Mouse (Mus musculus) CH12F3 (cell line): ENCODE data around the gene Rbm44.

Experiments
- in situ Hi-C: fragments of 300-500 bp; cut with MboI; formaldehyde crosslinking; loops from 2 replicates; pipeline ENCODE4 v1.14.3; 2020; ENCODE audit warnings: low sequenced_read_pairs

Rbm44 gene

DNA sequence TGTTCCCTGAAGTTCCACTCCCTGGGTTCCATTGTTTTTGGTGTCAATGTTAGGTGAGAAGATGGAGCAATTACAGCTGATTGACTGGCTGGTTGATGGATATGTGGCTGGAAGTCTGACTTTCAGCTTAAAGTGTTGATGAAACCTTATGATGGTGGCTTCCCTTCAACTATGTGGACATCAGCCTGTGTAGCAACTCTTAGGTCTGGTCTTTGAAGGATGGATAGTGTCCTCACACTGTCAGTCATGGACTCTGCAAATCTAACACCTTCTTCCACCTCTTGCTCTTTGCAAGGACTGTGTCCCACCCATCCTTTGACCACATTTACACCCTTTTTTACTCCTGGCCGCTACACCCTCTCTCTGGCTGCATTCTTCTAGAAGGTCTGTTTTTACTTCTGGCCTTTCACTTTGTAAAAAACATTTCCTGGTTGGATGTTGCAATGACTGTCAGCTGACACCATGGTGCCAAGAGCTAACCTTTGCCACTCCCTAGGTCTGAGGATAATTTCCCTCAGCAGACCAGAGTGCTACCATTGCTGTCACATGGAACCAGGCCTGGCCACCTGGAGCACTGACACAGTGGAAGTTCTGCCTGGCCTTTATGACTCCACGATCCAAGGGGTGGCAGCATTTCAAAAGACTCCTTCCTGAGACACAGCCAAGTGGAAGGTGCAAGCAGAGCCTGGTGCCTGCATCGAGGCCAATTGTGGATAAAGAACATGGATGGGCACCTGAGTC is 62.6 kb downstream of the Rbm44 start:
- in situ Hi-C loops, result no loop called here

DNA sequence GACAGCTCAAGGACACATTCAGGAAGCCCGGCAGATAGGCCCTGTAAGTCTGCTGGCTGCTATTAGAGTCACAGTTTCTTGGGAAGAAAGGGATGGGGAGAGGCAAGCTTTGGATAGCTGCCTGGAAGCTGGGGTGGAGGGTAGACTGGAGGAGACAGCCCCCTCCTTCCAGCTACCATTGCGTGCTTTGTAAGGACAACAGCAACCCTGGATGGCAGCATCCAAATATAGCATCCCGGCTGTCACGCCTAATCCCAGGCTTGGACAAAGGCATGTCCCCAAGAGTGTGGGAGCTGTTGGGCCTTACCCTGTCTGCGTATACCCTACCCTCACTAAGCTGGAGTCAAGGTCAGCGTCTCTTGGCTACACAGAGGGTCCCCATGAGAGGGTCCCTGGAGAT is 64.5 kb downstream of the Rbm44 start:
- in situ Hi-C loops, result no loop called here

- in situ Hi-C loops, result no loop called here
Measured at GRCm38 (mm10) chr1:91209785-91210184, 64.9 kb downstream of the Rbm44 start.

- in situ Hi-C loops, result no loop called here
Measured at GRCm38 (mm10) chr1:91211099-91211498, 66.2 kb downstream of the Rbm44 start.

GRCm38 (mm10) chr1:91211591-91212008 is 66.7 kb downstream of the Rbm44 start:
- in situ Hi-C loops, result no loop called here

DNA sequence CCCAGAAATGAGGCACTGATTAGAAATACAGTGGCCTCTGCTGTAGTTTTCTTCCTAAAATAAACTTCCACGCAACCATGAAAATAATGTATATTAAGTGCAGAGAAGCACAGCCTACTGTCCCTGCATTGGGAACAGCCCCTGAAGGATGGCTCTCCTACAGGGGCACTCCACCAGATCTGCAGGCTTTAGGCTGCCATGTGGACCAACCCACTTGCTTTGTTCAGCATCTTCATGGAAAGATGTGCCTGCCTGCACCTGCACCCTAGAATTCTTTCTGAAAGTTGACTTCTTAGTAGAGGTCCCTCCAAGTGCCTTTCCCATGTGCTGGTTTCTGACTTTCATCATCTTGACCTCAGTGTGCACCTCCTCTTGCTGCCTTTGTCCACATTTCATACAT is 70.4 kb downstream of the Rbm44 start:
- in situ Hi-C loops, result no loop called here

- in situ Hi-C loops, result no loop called here
Measured at GRCm38 (mm10) chr1:91215981-91216380, 71.1 kb downstream of the Rbm44 start.

- in situ Hi-C loops, result no loop called here
Measured at GRCm38 (mm10) chr1:91216504-91217267, 71.8 kb downstream of the Rbm44 start.

GRCm38 (mm10) chr1:91219641-91220321 is 74.9 kb downstream of the Rbm44 start:
- in situ Hi-C loops, result no loop called here

DNA sequence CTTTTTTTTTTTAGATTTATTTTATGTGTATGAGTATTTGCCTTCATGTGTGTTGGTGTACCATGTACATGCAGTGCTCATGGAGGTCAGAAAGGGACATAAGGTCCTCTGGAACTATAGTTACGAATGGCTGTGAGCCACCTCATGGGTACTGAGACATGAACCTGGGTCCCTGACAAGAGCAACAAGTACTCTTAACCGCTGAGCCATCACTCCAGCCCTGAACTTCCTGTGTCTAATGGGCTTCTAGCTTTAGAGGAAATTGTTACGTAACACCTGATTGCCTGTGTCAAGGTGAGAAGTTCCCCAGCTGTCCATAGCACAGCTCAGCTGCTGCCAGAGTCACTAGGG is 75.4 kb downstream of the Rbm44 start:
- in situ Hi-C loops, result no loop called here
